Mouse (Mus musculus): ENCODE results near the gene Bicdl1.
"Not testable (repeated sequence)": the region's sequence is repeated elsewhere in the genome, so short reads cannot be mapped to it uniquely, and the experiment has no call there.

The Bicdl1 gene

GRCm38 (mm10) chr5:115731001-115731731 lies at the start of gene Bicdl1:
TSS of gene Bicdl1 (minus strand) at chr5:115731621.
- peak; percentile 91 for DNase-seq (ENCODE audit: inconsistent ontology term)

- no peak for DNase-seq (ENCODE audit: inconsistent ontology term)
These were observed 45.5 kb upstream of the Bicdl1 start for GRCm38 (mm10) chr5:115776911-115777310.

GRCm38 (mm10) chr5:115775350-115775749 lies 43.9 kb upstream of the Bicdl1 start:
- no peak for DNase-seq (ENCODE audit: inconsistent ontology term)

- no peak for DNase-seq (ENCODE audit: inconsistent ontology term)
These were observed 38.6 kb upstream of the Bicdl1 start for GRCm38 (mm10) chr5:115770048-115770447.

GRCm38 (mm10) chr5:115769116-115769515 lies 37.7 kb upstream of the Bicdl1 start:
- no peak for DNase-seq (ENCODE audit: inconsistent ontology term)

GRCm38 (mm10) chr5:115766821-115767220 lies 35.4 kb upstream of the Bicdl1 start:
- DNase-seq (ENCODE audit: inconsistent ontology term) = no peak

GRCm38 (mm10) chr5:115763981-115764380 lies 32.6 kb upstream of the Bicdl1 start:
- no peak for DNase-seq (ENCODE audit: inconsistent ontology term)

- DNase-seq (ENCODE audit: inconsistent ontology term) = no peak
These were observed 29.5 kb upstream of the Bicdl1 start for GRCm38 (mm10) chr5:115760903-115761302.

GRCm38 (mm10) chr5:115758431-115759180 lies 27.2 kb upstream of the Bicdl1 start:
- DNase-seq (ENCODE audit: inconsistent ontology term) = no peak

- DNase-seq (ENCODE audit: inconsistent ontology term) = no peak
These were observed 26.1 kb upstream of the Bicdl1 start for GRCm38 (mm10) chr5:115757516-115757915.

- no peak for DNase-seq (ENCODE audit: inconsistent ontology term)
These were observed 24.1 kb upstream of the Bicdl1 start for GRCm38 (mm10) chr5:115755501-115755900.

GRCm38 (mm10) chr5:115754831-115755230 lies 23.4 kb upstream of the Bicdl1 start:
- DNase-seq (ENCODE audit: inconsistent ontology term) = no peak

GRCm38 (mm10) chr5:115752883-115753282 lies 21.5 kb upstream of the Bicdl1 start:
- no peak for DNase-seq (ENCODE audit: inconsistent ontology term)

- DNase-seq (ENCODE audit: inconsistent ontology term) = not testable (repeated sequence)
These were observed 20.5 kb upstream of the Bicdl1 start for GRCm38 (mm10) chr5:115751916-115752315.

GRCm38 (mm10) chr5:115748316-115748715 lies 16.9 kb upstream of the Bicdl1 start:
- no peak for DNase-seq (ENCODE audit: inconsistent ontology term)

- DNase-seq (ENCODE audit: inconsistent ontology term) = no peak
These were observed 13.9 kb upstream of the Bicdl1 start for GRCm38 (mm10) chr5:115745319-115745718.

- no peak for DNase-seq (ENCODE audit: inconsistent ontology term)
These were observed 6.6 kb upstream of the Bicdl1 start for GRCm38 (mm10) chr5:115738032-115738431.

GRCm38 (mm10) chr5:115734570-115734969 lies 3.1 kb upstream of the Bicdl1 start:
- DNase-seq (ENCODE audit: inconsistent ontology term) = no peak

- DNase-seq (ENCODE audit: inconsistent ontology term) = no peak
These were observed 1.4 kb upstream of the Bicdl1 start for GRCm38 (mm10) chr5:115732849-115733216.

GRCm38 (mm10) chr5:115732176-115732848 lies 891 bp upstream of the Bicdl1 start:
- DNase-seq (ENCODE audit: inconsistent ontology term) = peak; percentile 96

- DNase-seq (ENCODE audit: inconsistent ontology term) = no peak
These were observed 333 bp upstream of the Bicdl1 start for GRCm38 (mm10) chr5:115731732-115732175.

- no peak for DNase-seq (ENCODE audit: inconsistent ontology term)
These were observed 1.1 kb downstream of the Bicdl1 start for GRCm38 (mm10) chr5:115730314-115730713.
